Mouse (Mus musculus) lung, embryonic 14.5 days (tissue): ENCODE results near the gene Herpud2. TPM values are rescaled to one million over a fixed set of nuclear protein-coding genes. Genes with fewer than 3 reads are reported as not detected.

Experiments
- ATAC-seq: fragments of 200-750 bp; cut with Nextera tagmentation; 2 replicates; pipeline ENCODE4 v1.8.0; 2017; ENCODE audit warnings: mild to moderate bottlenecking, moderate TSS enrichment, moderate library complexity; ENCODE audit not compliant: insufficient read depth
- DNase-seq: peaks from one replicate; pipeline ENCODE4 v3.0.0-alpha.2; 2015
- H3K27ac ChIP-seq: fragments of 300-500 bp; sonication (generic); 2 replicates; pipeline ENCODE4 v1.5.1; 2014; ENCODE audit warnings: low read depth, mild to moderate bottlenecking, moderate library complexity
- H3K27me3 ChIP-seq: fragments of 300-500 bp; sonication (generic); 2 replicates; pipeline ENCODE4 v1.6.1; 2014; ENCODE audit warnings: low read length, control low read depth; ENCODE audit not compliant: insufficient read depth
- H3K36me3 ChIP-seq: fragments of 300-500 bp; sonication (generic); 2 replicates; pipeline ENCODE4 v1.6.1; 2014; ENCODE audit warnings: control low read depth; ENCODE audit not compliant: insufficient read depth
- H3K4me1 ChIP-seq: fragments of 300-500 bp; sonication (generic); 2 replicates; pipeline ENCODE4 v1.6.1; 2014; ENCODE audit warnings: antibody characterized with exemption, control low read depth; ENCODE audit not compliant: insufficient read depth
- H3K4me2 ChIP-seq: fragments of 300-500 bp; sonication (generic); 2 replicates; pipeline ENCODE4 v1.6.1; 2014; ENCODE audit warnings: mild to moderate bottlenecking
- H3K4me3 ChIP-seq: fragments of 300-500 bp; sonication (generic); 2 replicates; pipeline ENCODE4 v1.5.1; 2014; ENCODE audit warnings: low read depth, low read length
- H3K9ac ChIP-seq: fragments of 300-500 bp; sonication (generic); 2 replicates; pipeline ENCODE4 v1.6.1; 2014
- H3K9me3 ChIP-seq: fragments of 300-500 bp; sonication (generic); 2 replicates; pipeline ENCODE4 v1.6.1; 2016; ENCODE audit warnings: low read depth, low read length, control low read depth
- CTCF ChIP-seq: IDR thresholded peaks from 2 replicates; pipeline ENCODE4 v1.5.1; 2016; ENCODE audit warnings: antibody characterized with exemption, low read depth
- WGBS: fragments of 180-500 bp; shearing (Covaris S2); extraction: QIAGEN DNeasy Blood & Tissue Kit; methylation state at CpG from one replicate; pipeline ENCODE4 v1.1.7; 2014; 5-methylcytosine and 5-hydroxymethylcytosine counted together
- polyA plus RNA-seq: library from polyadenylated mRNA; unstranded; fragments of >200 nt; fragmentation: Nextera tagmentation; extraction: Ambion mirVana; gene quantifications from 2 replicates; pipeline ENCODE4 v1.2.1, GENCODE M21; 2014

Herpud2 gene
- polyA plus RNA-seq, 1 experiment from 2014 or later: 34.3 TPM

DNA sequence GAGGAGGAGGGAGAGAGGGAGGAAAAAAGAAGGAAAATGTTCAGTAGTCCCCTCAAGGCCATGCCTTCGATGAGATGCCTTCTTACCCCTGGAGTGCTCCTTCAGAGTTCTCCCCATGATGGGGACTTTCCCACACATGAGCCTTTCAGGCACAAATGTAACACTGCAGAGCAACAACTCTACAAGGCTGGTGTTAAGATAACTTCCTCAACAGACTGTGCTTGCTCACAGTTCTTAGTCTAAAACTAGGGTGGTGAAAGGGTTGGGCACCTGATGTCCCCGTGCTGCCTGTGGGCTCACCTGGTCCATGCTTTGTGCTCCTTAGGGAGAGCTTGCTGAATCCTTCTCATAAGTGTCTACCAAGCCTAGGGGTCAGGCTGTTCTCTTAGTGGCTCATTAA, 33.0 kb upstream of the Herpud2 start:
- no peak for DNase-seq
- Histone ChIP-seq H3K27me3 (no peaks in the 10 kb centered on the region), H3K9ac (no peak overlapping the region), H3K36me3 (no peaks in the 10 kb centered on the region), H3K4me1 (no peaks in the 10 kb centered on the region), H3K27ac (no peak overlapping the region), H3K9me3 (no peaks in the 10 kb centered on the region), H3K4me3 (no peak overlapping the region), H3K4me2 (no peak overlapping the region)
- ATAC-seq: no peak
- WGBS: 89% methylated on average over 2 of the region's 2 CpGs
- no peak for TF ChIP-seq CTCF

GRCm38 (mm10) chr9:25178066-25178465, 26.4 kb upstream of the Herpud2 start:
- Histone ChIP-seq H3K4me3 (no peak overlapping the region), H3K4me1 (peaks cover 13% of the 10 kb centered on the region), H3K27me3 (no peaks in the 10 kb centered on the region), H3K36me3 (no peaks in the 10 kb centered on the region), H3K9me3 (no peaks in the 10 kb centered on the region), H3K4me2 (no peak overlapping the region), H3K27ac (no peak overlapping the region), H3K9ac (no peak overlapping the region)
- DNase-seq (no peak), ATAC-seq (no peak)
- TF ChIP-seq CTCF: no peak
- WGBS: 79% methylated on average over 3 of the region's 3 CpGs

DNA sequence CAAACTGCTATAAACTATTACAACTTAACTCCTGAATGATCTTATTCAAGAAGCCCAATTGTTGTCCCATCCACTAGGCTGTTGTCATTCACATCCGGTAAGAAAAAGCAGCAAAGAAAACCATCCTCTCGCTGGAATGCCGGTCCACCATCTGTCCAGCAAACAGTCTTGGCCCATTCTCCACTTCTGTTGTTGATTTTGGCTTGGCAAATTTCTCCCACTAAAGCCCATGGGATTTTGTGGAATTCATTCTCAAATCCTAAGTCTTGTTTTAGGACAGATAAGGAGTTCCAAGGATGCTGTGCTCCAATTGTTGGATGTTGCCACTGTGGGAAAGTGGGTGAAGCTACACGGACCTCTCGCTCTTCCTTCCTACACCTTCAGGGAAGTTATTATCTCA, 25.6 kb upstream of the Herpud2 start:
- H3K4me3 ChIP-seq: no peak overlapping the region
- H3K27ac ChIP-seq: no peak overlapping the region
- no peak overlapping the region for H3K4me2 ChIP-seq
- no peaks in the 10 kb centered on the region for H3K9me3 ChIP-seq
- no peak for TF ChIP-seq CTCF
- no peak for ATAC-seq
- DNase-seq: peak; percentile 23
- H3K27me3 ChIP-seq: no peaks in the 10 kb centered on the region
- H3K4me1 ChIP-seq: peaks cover 13% of the 10 kb centered on the region
- H3K9ac ChIP-seq: no peak overlapping the region
- no peaks in the 10 kb centered on the region for H3K36me3 ChIP-seq
- 80% methylated on average over 5 of the region's 5 CpGs for WGBS

- no peak for DNase-seq
- Histone ChIP-seq H3K9me3 (no peaks in the 10 kb centered on the region), H3K27me3 (no peaks in the 10 kb centered on the region), H3K4me1 (peaks cover 13% of the 10 kb centered on the region), H3K9ac (no peak overlapping the region), H3K4me3 (no peak overlapping the region), H3K4me2 (no peak overlapping the region), H3K36me3 (no peaks in the 10 kb centered on the region), H3K27ac (no peak overlapping the region)
- TF ChIP-seq CTCF: no peak
- WGBS: 50% methylated on average over 1 of the region's 1 CpGs
- no peak for ATAC-seq
Measured at GRCm38 (mm10) chr9:25176562-25176961, 24.9 kb upstream of the Herpud2 start.

DNA sequence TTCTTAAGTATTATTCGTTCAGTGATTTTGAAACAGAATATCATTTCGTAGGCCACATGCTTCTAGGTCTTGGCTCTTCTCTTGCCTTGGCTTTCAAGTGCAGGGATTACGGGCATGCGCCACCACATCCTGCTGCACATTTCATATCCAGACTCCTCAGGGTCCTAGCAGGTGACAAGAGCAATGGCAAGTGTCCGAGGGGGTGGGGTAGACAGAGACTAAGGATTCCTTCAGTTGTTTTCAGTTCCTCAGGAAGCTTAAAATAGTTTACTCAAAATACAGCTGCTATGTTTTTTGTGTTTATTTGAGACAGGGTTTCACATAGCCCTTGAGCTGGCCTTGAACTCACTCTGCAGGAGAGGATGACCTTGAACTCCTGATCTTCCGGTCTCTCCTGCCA, 24.4 kb upstream of the Herpud2 start:
- H3K4me3 ChIP-seq: no peak overlapping the region
- H3K27ac ChIP-seq: no peak overlapping the region
- H3K9me3 ChIP-seq: no peaks in the 10 kb centered on the region
- H3K4me1 ChIP-seq: peaks cover 13% of the 10 kb centered on the region
- H3K4me2 ChIP-seq: no peak overlapping the region
- H3K27me3 ChIP-seq: no peaks in the 10 kb centered on the region
- 81% methylated on average over 6 of the region's 6 CpGs for WGBS
- no peaks in the 10 kb centered on the region for H3K36me3 ChIP-seq
- no peak for TF ChIP-seq CTCF
- DNase-seq (no peak), ATAC-seq (no peak)
- no peak overlapping the region for H3K9ac ChIP-seq

DNA sequence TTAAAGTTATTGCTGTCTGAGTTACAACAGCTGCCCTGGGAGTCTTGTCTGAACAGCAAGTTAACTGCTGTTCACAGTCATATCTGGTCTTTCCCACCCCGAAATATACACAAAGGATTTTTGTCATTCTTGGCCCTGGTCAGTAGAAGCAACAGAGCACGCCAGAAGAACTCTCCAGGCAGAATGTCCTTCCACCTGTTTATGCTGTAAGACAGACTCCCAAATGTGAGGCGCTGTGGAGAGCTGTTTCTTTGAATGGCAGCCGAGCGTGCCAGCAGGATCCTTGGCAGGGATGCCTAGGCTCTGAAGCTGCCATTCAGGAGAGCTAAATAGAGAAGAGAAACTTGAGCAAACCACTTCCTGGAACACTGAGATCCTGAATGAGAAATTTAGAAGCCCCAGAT, 23.4 kb upstream of the Herpud2 start:
- Histone ChIP-seq H3K36me3 (no peaks in the 10 kb centered on the region), H3K4me2 (peak overlapping the region; percentile 25; the same call in 1 of the 2 replicates), H3K4me1 (peaks cover 13% of the 10 kb centered on the region), H3K9me3 (no peaks in the 10 kb centered on the region), H3K27me3 (no peaks in the 10 kb centered on the region), H3K9ac (no peak overlapping the region), H3K4me3 (no peak overlapping the region), H3K27ac (peak overlapping the region; percentile 74)
- DNase-seq (peak; percentile 78), ATAC-seq (peak; percentile 84)
- 20% methylated on average over 5 of the region's 5 CpGs for WGBS
- no peak for TF ChIP-seq CTCF

DNA sequence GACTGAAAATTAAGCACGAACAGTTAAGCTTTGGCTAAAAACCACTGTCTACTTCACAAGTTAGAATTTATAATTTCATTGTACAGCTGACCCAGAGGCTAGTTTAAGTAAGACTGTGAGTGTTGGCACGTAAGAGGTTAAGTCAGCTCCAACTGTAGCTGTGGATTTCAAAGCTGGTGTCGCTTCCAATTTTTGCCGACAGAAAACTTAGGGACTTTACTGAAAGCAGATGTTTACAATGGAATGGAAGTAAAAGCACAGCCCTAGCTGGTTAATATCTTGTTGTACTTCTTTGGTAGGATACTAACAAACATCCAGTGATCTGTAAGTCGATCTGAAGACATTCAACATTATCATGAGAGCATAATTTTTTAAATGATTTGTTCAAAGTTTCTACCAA, 23.0 kb upstream of the Herpud2 start:
- Histone ChIP-seq H3K4me1 (peaks cover 13% of the 10 kb centered on the region), H3K27me3 (no peaks in the 10 kb centered on the region), H3K4me3 (no peak overlapping the region), H3K9me3 (no peaks in the 10 kb centered on the region), H3K36me3 (no peaks in the 10 kb centered on the region), H3K27ac (peak overlapping the region; percentile 74), H3K9ac (no peak overlapping the region), H3K4me2 (peak overlapping the region; percentile 25; the same call in 1 of the 2 replicates)
- no peak for TF ChIP-seq CTCF
- 37% methylated on average over 5 of the region's 5 CpGs for WGBS
- DNase-seq (peak; percentile 72), ATAC-seq (peak; percentile 37; the same call in 1 of the 2 replicates)

GRCm38 (mm10) chr9:25173171-25173570, 21.6 kb upstream of the Herpud2 start:
- peak; percentile 22 for DNase-seq
- H3K27ac ChIP-seq: no peak overlapping the region; the same call in 1 of the 2 replicates
- peak; percentile 60; the same call in 1 of the 2 replicates for ATAC-seq
- no peaks in the 10 kb centered on the region for H3K27me3 ChIP-seq
- no peak overlapping the region for H3K4me2 ChIP-seq
- peaks cover 13% of the 10 kb centered on the region for H3K4me1 ChIP-seq
- WGBS: 19% methylated on average over 4 of the region's 4 CpGs
- no peaks in the 10 kb centered on the region for H3K9me3 ChIP-seq
- H3K36me3 ChIP-seq: no peaks in the 10 kb centered on the region
- no peak overlapping the region for H3K4me3 ChIP-seq
- no peak overlapping the region for H3K9ac ChIP-seq
- no peak for TF ChIP-seq CTCF
